Mouse (Mus musculus) layer of hippocampus, adult 2 months (tissue): ENCODE data around the gene Hist1h3f. TPM values are rescaled to one million over a fixed set of nuclear protein-coding genes. Genes with fewer than 3 reads are reported as not detected.
A peak's percentile ranks its signal among the peaks of the same experiment; 100 is the strongest.

Experiments used
- DNase-seq, 2 experiments: peaks; one replicate each; pipeline ENCODE4 v3.0.0; 2022; ENCODE audit warnings: low spot score in 2 of 2
- H3K27ac ChIP-seq: fragments of 200-600 bp; 2 replicates; pipeline ENCODE4 v1.8.1; 2022
- H3K4me3 ChIP-seq: fragments of 200-600 bp; 2 replicates; pipeline ENCODE4 v1.8.1; 2022; ENCODE audit warnings: mild to moderate bottlenecking
- CTCF ChIP-seq: fragments of 200-600 bp; conservative IDR thresholded peaks from 2 replicates; pipeline ENCODE4 v1.8.1; 2022; ENCODE audit warnings: antibody characterized with exemption, mild to moderate bottlenecking, moderate library complexity
- total RNA-seq, 2 experiments: library from RNA; stranded (reverse); gene quantifications; 2 replicates each; pipeline ENCODE4 v1.2.3; 2021

Hist1h3f gene
- total RNA-seq, 2 experiments from 2014 or later, result 17.7 to 18.3 TPM

DNA sequence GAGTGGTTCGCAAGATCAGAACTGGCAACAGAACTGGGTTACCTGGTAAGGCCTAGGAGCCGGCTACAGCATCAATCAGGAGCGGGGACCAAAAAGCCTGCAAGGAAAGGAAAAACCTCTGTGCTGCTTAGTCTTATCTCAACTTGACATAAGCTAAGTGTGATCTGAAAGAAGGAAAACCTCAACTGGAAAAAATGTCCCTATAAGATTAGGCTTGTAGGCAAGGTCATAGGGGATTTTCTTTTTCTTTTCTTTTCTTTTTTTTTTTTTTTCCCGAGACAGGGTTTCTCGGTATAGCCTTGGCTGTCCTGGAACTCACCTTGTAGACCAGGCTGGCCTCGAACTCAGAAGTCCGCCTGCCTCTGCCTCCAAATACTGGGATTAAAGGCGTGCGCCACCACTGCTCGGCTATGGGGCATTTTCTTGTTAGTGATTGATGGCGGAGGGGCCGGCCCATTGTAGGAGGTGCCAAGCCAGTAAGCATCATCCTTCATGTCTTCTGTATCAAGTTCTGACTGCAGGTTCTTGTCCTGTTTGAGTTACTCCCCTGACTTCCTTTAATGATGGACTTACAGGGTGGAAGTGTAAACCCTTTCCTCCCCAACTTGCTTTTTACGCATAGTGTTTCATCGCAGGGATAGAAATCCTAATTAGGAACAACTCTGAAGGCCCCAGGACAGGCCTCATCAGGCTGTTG, 36.9 kb upstream of the Hist1h3f start:
- no peak for DNase-seq
- TF ChIP-seq CTCF, result no peak
- Histone ChIP-seq H3K4me3 (no peak overlapping the region), H3K27ac (no peak overlapping the region)

- no peak for DNase-seq
- Histone ChIP-seq H3K27ac (no peak overlapping the region), H3K4me3 (no peak overlapping the region)
- TF ChIP-seq CTCF, result no peak
Measured at GRCm38 (mm10) chr13:23510127-23510526, 33.7 kb upstream of the Hist1h3f start.

GRCm38 (mm10) chr13:23513517-23513916, 30.3 kb upstream of the Hist1h3f start:
- H3K4me3 ChIP-seq, result no peak overlapping the region
- TF ChIP-seq CTCF, result no peak
- DNase-seq, result no peak

GRCm38 (mm10) chr13:23515281-23515680, 28.6 kb upstream of the Hist1h3f start:
- no peak for TF ChIP-seq CTCF
- no peak for DNase-seq
- H3K4me3 ChIP-seq, result no peak overlapping the region
- no peak overlapping the region for H3K27ac ChIP-seq

More at GRCm38 (mm10) chr13:23513517-23513916, 30.3 kb upstream of the Hist1h3f start:
- H3K27ac ChIP-seq, result no peak overlapping the region

GRCm38 (mm10) chr13:23515826-23516620, 27.8 kb upstream of the Hist1h3f start:
- no peak overlapping the region for H3K27ac ChIP-seq
- DNase-seq, result no peak
- H3K4me3 ChIP-seq, result peak overlapping the region; percentile 58
- no peak for TF ChIP-seq CTCF

GRCm38 (mm10) chr13:23516822-23517602, 26.8 kb upstream of the Hist1h3f start:
- peak; percentile 55 to 80 for DNase-seq
- TF ChIP-seq CTCF, result no peak
- Histone ChIP-seq H3K27ac (peak overlapping the region; percentile 71), H3K4me3 (peak overlapping the region; percentile 58)

GRCm38 (mm10) chr13:23517603-23518294, 26.1 kb upstream of the Hist1h3f start:
- Histone ChIP-seq H3K27ac (peak overlapping the region; percentile 71), H3K4me3 (peak overlapping the region; percentile 58)
- peak; percentile 90 for DNase-seq
- TF ChIP-seq CTCF, result no peak

GRCm38 (mm10) chr13:23518295-23518603, 25.6 kb upstream of the Hist1h3f start:
- Histone ChIP-seq H3K27ac (no peak overlapping the region), H3K4me3 (peak overlapping the region; percentile 58)
- TF ChIP-seq CTCF, result no peak
- no peak for DNase-seq

GRCm38 (mm10) chr13:23518885-23519284, 25.0 kb upstream of the Hist1h3f start:
- peak; percentile 80 to 82 for DNase-seq
- H3K4me3 ChIP-seq, result peak overlapping the region; percentile 58
- no peak for TF ChIP-seq CTCF
- peak overlapping the region; percentile 28; the same call in 1 of the 2 replicates for H3K27ac ChIP-seq

- peak; percentile 83 to 86 for DNase-seq
- H3K27ac ChIP-seq, result peak overlapping the region; percentile 28; the same call in 1 of the 2 replicates
- peak overlapping the region; percentile 58 for H3K4me3 ChIP-seq
- no peak for TF ChIP-seq CTCF
Measured at GRCm38 (mm10) chr13:23519416-23519815, 24.4 kb upstream of the Hist1h3f start.

- Histone ChIP-seq H3K4me3 (peak overlapping the region; percentile 15; the same call in 1 of the 2 replicates), H3K27ac (no peak overlapping the region)
- peak; percentile 72 for DNase-seq
- TF ChIP-seq CTCF, result no peak
Measured at GRCm38 (mm10) chr13:23521703-23522102, 22.1 kb upstream of the Hist1h3f start.

DNA sequence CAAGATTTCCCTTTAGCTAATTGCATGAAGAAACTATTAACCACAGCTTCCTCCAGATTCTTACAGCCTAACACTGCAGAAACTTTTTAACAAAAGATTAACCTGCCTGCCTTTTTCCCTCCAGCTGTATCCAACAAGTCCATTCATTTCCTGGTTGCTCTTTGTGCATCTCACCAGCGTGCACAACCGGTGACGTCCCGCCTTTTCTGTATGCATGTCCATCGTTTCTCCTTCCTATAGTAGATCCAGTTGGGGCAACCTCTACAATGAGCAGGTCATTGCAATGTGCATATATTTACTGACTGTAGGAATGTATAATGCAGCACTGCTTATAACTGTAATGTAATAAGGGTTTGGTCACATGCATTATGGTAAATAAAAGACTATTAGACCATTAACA, 19.9 kb upstream of the Hist1h3f start:
- H3K27ac ChIP-seq, result no peak overlapping the region

More for the DNA sequence above, 19.9 kb upstream of the Hist1h3f start:
- no peak for DNase-seq
- TF ChIP-seq CTCF, result no peak
- H3K4me3 ChIP-seq, result no peak overlapping the region
